Mouse (Mus musculus) megakaryocyte, embryonic 14.5 days (primary cell): Measurements from ENCODE around the gene Os9.

Experiments
- FLI1 ChIP-seq: IDR thresholded peaks from 2 replicates; pipeline ENCODE4 v1.6.1; 2012; ENCODE audit warnings: low read length, inconsistent platforms, mixed read lengths
- GATA1 ChIP-seq: IDR thresholded peaks from 3 replicates; pipeline ENCODE4 v1.6.1; 2012; ENCODE audit warnings: mixed read lengths, low read length, inconsistent platforms, borderline replicate concordance

DNA sequence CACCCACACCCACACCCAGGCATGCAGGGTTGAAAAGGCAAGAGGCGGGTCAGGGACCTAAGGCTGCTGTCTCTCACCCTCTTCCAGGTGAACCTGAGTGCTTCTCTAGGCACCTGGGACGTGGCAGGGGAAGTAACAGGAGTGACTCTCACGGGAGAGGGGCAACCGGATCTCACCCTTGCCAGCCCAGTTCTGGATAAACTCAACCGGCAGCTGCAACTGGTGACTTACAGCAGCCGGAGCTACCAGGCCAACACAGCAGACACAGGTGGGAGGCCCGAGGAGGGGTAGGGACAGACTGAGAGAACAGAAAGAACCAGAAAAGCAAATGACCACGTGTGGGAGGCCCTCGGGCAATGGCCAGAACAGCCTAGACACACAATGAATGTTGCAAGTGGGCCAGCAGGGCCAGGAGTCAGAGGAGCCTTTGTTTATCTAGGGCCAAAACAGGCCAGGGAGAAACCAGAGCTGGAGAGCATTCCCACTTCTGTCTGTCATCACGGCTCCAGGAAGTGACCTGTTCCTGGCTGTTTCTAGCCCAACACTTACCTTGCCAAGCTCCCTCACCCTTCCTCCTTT, 46.8 kb upstream of the Os9 start:
- no peak for TF ChIP-seq GATA1
- TF ChIP-seq FLI1, result no peak
